Mouse (Mus musculus): ENCODE results near the gene Xcl1. TPM values are rescaled to one million over a fixed set of nuclear protein-coding genes. Genes with fewer than 3 reads are reported as not detected.
A peak's percentile ranks its signal among the peaks of the same experiment; 100 is the strongest.

The Xcl1 gene
- polyA plus RNA-seq, 1 experiment from 2014 or later = not detected

DNA sequence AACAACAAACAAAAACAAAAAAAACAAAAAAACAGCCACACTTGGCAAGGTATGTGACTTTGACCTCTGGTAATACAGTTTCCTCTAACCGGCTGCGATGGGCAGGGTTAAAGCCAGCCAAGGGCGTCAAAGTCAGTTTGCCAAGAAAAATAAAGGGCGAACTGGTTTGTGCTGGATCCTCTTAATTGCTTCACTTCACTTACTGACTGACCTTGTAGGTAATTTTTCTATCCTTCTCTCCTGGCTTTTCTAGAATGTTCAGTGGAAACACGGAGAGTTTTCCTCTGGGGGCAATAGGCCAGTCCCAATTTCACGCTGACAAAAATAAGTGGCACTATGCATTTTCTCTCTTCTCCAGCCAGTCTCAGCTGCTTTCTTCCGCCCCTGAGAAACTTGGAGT lies 35.8 kb downstream of the Xcl1 start:
- Histone ChIP-seq H3K4me3 (ENCODE audit: low read depth, low read length) (peak overlapping the region; percentile 45), H3K9ac (replicated peaks; ENCODE audit: low read length) (no peak overlapping the region), H3K27me3 (ENCODE audit: control insufficient read depth, insufficient read depth, low read length) (no peaks in the 10 kb centered on the region), H3K36me3 (replicated peaks; ENCODE audit: control insufficient read depth, insufficient read depth, low read depth, low read length) (no peaks in the 10 kb centered on the region), H3K9me3 (replicated peaks; ENCODE audit: control insufficient read depth, low read length) (no peaks in the 10 kb centered on the region), H3K4me1 (ENCODE audit: control insufficient read depth, insufficient read depth, low read length) (no peaks in the 10 kb centered on the region), H3K27ac (replicated peaks; ENCODE audit: low read depth, low read length) (no peak overlapping the region), H3K4me2 (ENCODE audit: low read depth, low read length) (peak overlapping the region; percentile 78)
- whole genome bisulfite sequencing = 18% methylated on average over 7 of the region's 7 CpGs
- ATAC-seq (replicated peaks; ENCODE audit: insufficient number of reproducible peaks, low FRiP score, low TSS enrichment, low read depth) (no peak), DNase-seq (ENCODE audit: low spot score) (peak; percentile 10)

DNA sequence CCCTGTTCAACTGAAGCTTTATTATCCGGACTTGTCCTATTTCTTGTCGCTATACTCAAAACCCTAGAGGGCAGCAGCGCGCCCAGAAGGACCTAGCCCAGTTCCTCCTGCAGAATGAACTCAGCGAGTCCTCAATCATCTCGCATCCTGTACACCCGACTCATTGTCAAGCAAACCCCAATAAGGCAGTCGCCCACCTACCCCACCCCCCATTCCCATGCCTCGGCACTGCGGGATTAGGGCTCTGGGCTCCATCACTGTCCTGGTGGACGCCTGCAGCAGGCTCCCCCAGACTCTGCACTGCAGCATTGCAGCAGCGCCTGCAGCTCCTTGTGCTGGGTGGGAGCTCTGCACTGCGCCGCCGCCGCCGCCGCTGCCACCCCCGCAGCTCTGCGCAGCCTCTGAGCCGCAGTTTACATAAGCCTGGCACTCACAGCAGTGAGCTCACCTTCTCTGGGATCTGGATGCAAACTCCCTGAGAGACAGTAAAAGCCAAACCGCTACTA lies 36.4 kb downstream of the Xcl1 start:
- no peaks in the 10 kb centered on the region for H3K36me3 ChIP-seq (replicated peaks; ENCODE audit: control insufficient read depth, insufficient read depth, low read depth, low read length)
- peak overlapping the region; percentile 78 for H3K4me2 ChIP-seq (ENCODE audit: low read depth, low read length)
- ATAC-seq (replicated peaks; ENCODE audit: insufficient number of reproducible peaks, low FRiP score, low TSS enrichment, low read depth) = peak; percentile 93
- H3K9me3 ChIP-seq (replicated peaks; ENCODE audit: control insufficient read depth, low read length) = no peaks in the 10 kb centered on the region
- no peaks in the 10 kb centered on the region for H3K27me3 ChIP-seq (ENCODE audit: control insufficient read depth, insufficient read depth, low read length)
- WGBS = 0% methylated on average over 22 of the region's 22 CpGs
- DNase-seq (ENCODE audit: low spot score) = peak; percentile 80
- H3K9ac ChIP-seq (replicated peaks; ENCODE audit: low read length) = peak overlapping the region; percentile 53
- peak overlapping the region; percentile 45 for H3K4me3 ChIP-seq (ENCODE audit: low read depth, low read length)
- H3K4me1 ChIP-seq (ENCODE audit: control insufficient read depth, insufficient read depth, low read length) = no peaks in the 10 kb centered on the region
- no peak overlapping the region for H3K27ac ChIP-seq (replicated peaks; ENCODE audit: low read depth, low read length)

- H3K4me1 ChIP-seq (ENCODE audit: control insufficient read depth, insufficient read depth, low read length) = no peaks in the 10 kb centered on the region
- no peaks in the 10 kb centered on the region for H3K27me3 ChIP-seq (ENCODE audit: control insufficient read depth, insufficient read depth, low read length)
- DNase-seq (ENCODE audit: low spot score) (no peak), ATAC-seq (replicated peaks; ENCODE audit: insufficient number of reproducible peaks, low FRiP score, low TSS enrichment, low read depth) (no peak)
- WGBS = 41% methylated on average over 5 of the region's 5 CpGs
- no peak overlapping the region for H3K4me3 ChIP-seq (ENCODE audit: low read depth, low read length)
- H3K4me2 ChIP-seq (ENCODE audit: low read depth, low read length) = no peak overlapping the region
- H3K9me3 ChIP-seq (replicated peaks; ENCODE audit: control insufficient read depth, low read length) = no peaks in the 10 kb centered on the region
- H3K9ac ChIP-seq (replicated peaks; ENCODE audit: low read length) = no peak overlapping the region
- no peak overlapping the region for H3K27ac ChIP-seq (replicated peaks; ENCODE audit: low read depth, low read length)
- no peaks in the 10 kb centered on the region for H3K36me3 ChIP-seq (replicated peaks; ENCODE audit: control insufficient read depth, insufficient read depth, low read depth, low read length)
Measured at GRCm38 (mm10) chr1:164897163-164897817, 38.0 kb downstream of the Xcl1 start.

- H3K27me3 ChIP-seq (ENCODE audit: control insufficient read depth, insufficient read depth, low read length) = no peaks in the 10 kb centered on the region
- no peak for ATAC-seq (replicated peaks; ENCODE audit: insufficient number of reproducible peaks, low FRiP score, low TSS enrichment, low read depth)
- no peak overlapping the region for H3K4me3 ChIP-seq (ENCODE audit: low read depth, low read length)
- no peaks in the 10 kb centered on the region for H3K4me1 ChIP-seq (ENCODE audit: control insufficient read depth, insufficient read depth, low read length)
- no peaks in the 10 kb centered on the region for H3K9me3 ChIP-seq (replicated peaks; ENCODE audit: control insufficient read depth, low read length)
- H3K4me2 ChIP-seq (ENCODE audit: low read depth, low read length) = no peak overlapping the region
- 41% methylated on average over 16 of the region's 16 CpGs for WGBS
- H3K27ac ChIP-seq (replicated peaks; ENCODE audit: low read depth, low read length) = no peak overlapping the region
- no peaks in the 10 kb centered on the region for H3K36me3 ChIP-seq (replicated peaks; ENCODE audit: control insufficient read depth, insufficient read depth, low read depth, low read length)
- no peak overlapping the region for H3K9ac ChIP-seq (replicated peaks; ENCODE audit: low read length)
- no peak for DNase-seq (ENCODE audit: low spot score)
Measured at GRCm38 (mm10) chr1:164896211-164897145, 38.8 kb downstream of the Xcl1 start.

DNA sequence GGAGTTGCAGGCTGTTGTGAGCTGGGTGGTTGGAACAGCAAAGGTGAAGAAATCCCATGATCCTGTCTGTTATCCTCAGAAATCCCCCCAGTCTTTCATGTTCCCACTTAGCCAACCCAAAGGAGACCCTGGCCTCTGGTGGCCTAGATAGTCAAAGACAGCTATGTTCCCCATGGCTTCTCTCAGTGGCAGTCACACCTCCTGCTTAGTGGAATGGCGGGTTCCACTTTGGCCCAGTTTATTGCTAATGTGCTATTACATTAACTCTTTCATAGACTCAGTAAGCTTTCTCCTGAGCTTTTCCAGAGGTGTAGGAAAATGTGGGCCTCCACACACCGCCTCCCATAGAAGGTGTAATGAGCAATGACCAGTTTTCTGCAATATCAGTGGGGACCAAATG lies 39.5 kb downstream of the Xcl1 start:
- H3K4me1 ChIP-seq (ENCODE audit: control insufficient read depth, insufficient read depth, low read length) = no peaks in the 10 kb centered on the region
- no peak overlapping the region for H3K9ac ChIP-seq (replicated peaks; ENCODE audit: low read length)
- H3K27ac ChIP-seq (replicated peaks; ENCODE audit: low read depth, low read length) = no peak overlapping the region
- WGBS = 65% methylated on average over 2 of the region's 2 CpGs
- H3K4me3 ChIP-seq (ENCODE audit: low read depth, low read length) = no peak overlapping the region
- no peaks in the 10 kb centered on the region for H3K27me3 ChIP-seq (ENCODE audit: control insufficient read depth, insufficient read depth, low read length)
- ATAC-seq (replicated peaks; ENCODE audit: insufficient number of reproducible peaks, low FRiP score, low TSS enrichment, low read depth) (no peak), DNase-seq (ENCODE audit: low spot score) (no peak)
- H3K9me3 ChIP-seq (replicated peaks; ENCODE audit: control insufficient read depth, low read length) = no peaks in the 10 kb centered on the region
- H3K36me3 ChIP-seq (replicated peaks; ENCODE audit: control insufficient read depth, insufficient read depth, low read depth, low read length) = no peaks in the 10 kb centered on the region
- no peak overlapping the region for H3K4me2 ChIP-seq (ENCODE audit: low read depth, low read length)

GRCm38 (mm10) chr1:164890366-164890765 lies 45.0 kb downstream of the Xcl1 start:
- Histone ChIP-seq H3K36me3 (replicated peaks; ENCODE audit: control insufficient read depth, insufficient read depth, low read depth, low read length) (no peaks in the 10 kb centered on the region), H3K4me2 (ENCODE audit: low read depth, low read length) (no peak overlapping the region), H3K9me3 (replicated peaks; ENCODE audit: control insufficient read depth, low read length) (no peaks in the 10 kb centered on the region), H3K27ac (replicated peaks; ENCODE audit: low read depth, low read length) (no peak overlapping the region), H3K27me3 (ENCODE audit: control insufficient read depth, insufficient read depth, low read length) (no peaks in the 10 kb centered on the region), H3K4me1 (ENCODE audit: control insufficient read depth, insufficient read depth, low read length) (no peaks in the 10 kb centered on the region), H3K4me3 (ENCODE audit: low read depth, low read length) (no peak overlapping the region), H3K9ac (replicated peaks; ENCODE audit: low read length) (no peak overlapping the region)
- no peak for ATAC-seq (replicated peaks; ENCODE audit: insufficient number of reproducible peaks, low FRiP score, low TSS enrichment, low read depth)
- 69% methylated on average over 4 of the region's 4 CpGs for WGBS
- DNase-seq (ENCODE audit: low spot score) = no peak

- WGBS = 51% methylated on average over 6 of the region's 6 CpGs
- no peak overlapping the region for H3K27ac ChIP-seq (replicated peaks; ENCODE audit: low read depth, low read length)
- DNase-seq (ENCODE audit: low spot score) (no peak), ATAC-seq (replicated peaks; ENCODE audit: insufficient number of reproducible peaks, low FRiP score, low TSS enrichment, low read depth) (no peak)
- H3K4me1 ChIP-seq (ENCODE audit: control insufficient read depth, insufficient read depth, low read length) = no peaks in the 10 kb centered on the region
- no peaks in the 10 kb centered on the region for H3K27me3 ChIP-seq (ENCODE audit: control insufficient read depth, insufficient read depth, low read length)
- no peak overlapping the region for H3K4me3 ChIP-seq (ENCODE audit: low read depth, low read length)
- no peak overlapping the region for H3K4me2 ChIP-seq (ENCODE audit: low read depth, low read length)
- H3K9ac ChIP-seq (replicated peaks; ENCODE audit: low read length) = no peak overlapping the region
- H3K9me3 ChIP-seq (replicated peaks; ENCODE audit: control insufficient read depth, low read length) = no peaks in the 10 kb centered on the region
- H3K36me3 ChIP-seq (replicated peaks; ENCODE audit: control insufficient read depth, insufficient read depth, low read depth, low read length) = no peaks in the 10 kb centered on the region
Measured at GRCm38 (mm10) chr1:164888563-164888962, 46.8 kb downstream of the Xcl1 start.

DNA sequence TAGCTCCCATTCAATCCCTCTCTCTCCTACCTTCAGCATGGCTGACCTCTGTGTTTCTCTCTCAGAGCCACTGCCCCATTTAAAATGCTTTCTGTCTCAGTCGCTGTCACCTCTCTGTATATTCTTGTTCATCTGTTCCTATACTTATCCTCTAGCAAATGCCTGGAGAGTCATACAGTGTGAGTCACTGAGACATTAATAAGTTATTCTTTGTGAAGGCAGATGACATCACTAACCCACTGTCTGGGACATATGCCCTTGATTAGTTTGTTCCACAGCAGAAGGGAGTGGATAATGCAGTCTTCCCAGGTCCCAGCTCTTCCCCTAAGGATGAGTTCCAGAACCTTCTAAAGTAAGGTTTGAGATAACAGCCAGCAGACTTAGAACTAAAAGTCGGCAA lies 47.6 kb downstream of the Xcl1 start:
- no peaks in the 10 kb centered on the region for H3K4me1 ChIP-seq (ENCODE audit: control insufficient read depth, insufficient read depth, low read length)
- no peaks in the 10 kb centered on the region for H3K27me3 ChIP-seq (ENCODE audit: control insufficient read depth, insufficient read depth, low read length)
- no peak overlapping the region for H3K4me3 ChIP-seq (ENCODE audit: low read depth, low read length)
- 90% methylated on average over 2 of the region's 2 CpGs for WGBS
- ATAC-seq (replicated peaks; ENCODE audit: insufficient number of reproducible peaks, low FRiP score, low TSS enrichment, low read depth) (no peak), DNase-seq (ENCODE audit: low spot score) (no peak)
- no peak overlapping the region for H3K9ac ChIP-seq (replicated peaks; ENCODE audit: low read length)
- H3K9me3 ChIP-seq (replicated peaks; ENCODE audit: control insufficient read depth, low read length) = no peaks in the 10 kb centered on the region
- no peaks in the 10 kb centered on the region for H3K36me3 ChIP-seq (replicated peaks; ENCODE audit: control insufficient read depth, insufficient read depth, low read depth, low read length)
- no peak overlapping the region for H3K27ac ChIP-seq (replicated peaks; ENCODE audit: low read depth, low read length)
- no peak overlapping the region for H3K4me2 ChIP-seq (ENCODE audit: low read depth, low read length)
